Mouse (Mus musculus) hematopoietic stem cell, adult 5-6 weeks (primary cell): Measurements from ENCODE around the gene Klhl29. TPM values are rescaled to one million over a fixed set of nuclear protein-coding genes. Genes with fewer than 3 reads are reported as not detected.
"Not testable (repeated sequence)": the region's sequence is repeated elsewhere in the genome, so short reads cannot be mapped to it uniquely, and the experiment has no call there.

Experiments
- ATAC-seq, 2 experiments: fragments of 125-278 bp in 1 of 2; replicated peaks in 1 of 2; 2 replicates each; pipeline ENCODE4 v1.8.0; 2016 to 2017; ENCODE audit warnings: inconsistent platforms in 2 of 2, mild to moderate bottlenecking in 2 of 2, moderate number of reproducible peaks in 2 of 2, low read depth in 1 of 2, moderate TSS enrichment in 1 of 2; ENCODE audit not compliant: low FRiP score in 2 of 2, poor library complexity in 2 of 2, severe bottlenecking in 2 of 2, insufficient read depth in 1 of 2, low TSS enrichment in 1 of 2
- total RNA-seq: library from RNA; stranded (forward); fragments of 172-1452, 232-1000 nt; gene quantifications from 2 replicates; pipeline ENCODE4 v1.2.3, GENCODE M21; 2017

Klhl29 gene
- total RNA-seq, 1 experiment from 2014 or later, result not detected

- ATAC-seq, result no peak
Observed at GRCm38 (mm10) chr12:5369396-5369795, 6.1 kb downstream of the Klhl29 start.

- no peak for ATAC-seq
Observed at GRCm38 (mm10) chr12:5364836-5365235, 10.6 kb downstream of the Klhl29 start.

DNA sequence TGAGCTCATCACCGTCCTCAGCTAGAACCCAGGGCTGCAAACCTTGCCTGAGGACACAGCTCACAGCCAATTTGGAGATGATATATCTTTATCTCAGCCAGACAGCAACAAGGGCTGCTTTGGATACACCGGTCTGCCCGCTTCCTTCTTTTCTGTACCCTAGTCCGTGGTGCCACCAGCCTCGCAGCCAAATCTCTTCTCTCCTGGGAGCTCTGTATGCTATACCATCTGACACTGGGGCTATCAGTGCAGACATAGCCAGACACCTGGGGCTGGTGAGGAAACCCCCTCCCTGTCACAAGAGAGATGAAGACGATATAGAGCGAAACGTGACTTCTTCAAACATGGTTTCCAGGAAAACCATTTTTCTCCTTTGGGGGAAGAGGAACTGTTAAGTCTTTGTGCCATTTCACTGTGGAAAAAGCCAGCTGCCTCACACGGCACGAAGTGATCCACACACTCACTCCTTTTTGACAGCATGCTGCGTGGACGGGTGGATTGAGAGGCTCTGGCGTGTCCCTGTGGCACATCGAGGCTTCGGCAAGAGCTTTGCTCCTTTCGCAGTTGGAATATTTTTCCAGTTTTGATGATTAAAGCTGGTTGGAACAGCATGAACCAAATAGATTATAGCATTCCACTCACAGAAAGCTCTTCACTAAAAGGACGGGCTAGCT is 11.4 kb downstream of the Klhl29 start:
- ATAC-seq, result no peak

- no peak for ATAC-seq
Observed at GRCm38 (mm10) chr12:5359065-5359464, 16.4 kb downstream of the Klhl29 start.

- ATAC-seq, result no peak
Observed at GRCm38 (mm10) chr12:5358497-5358896, 17.0 kb downstream of the Klhl29 start.

DNA sequence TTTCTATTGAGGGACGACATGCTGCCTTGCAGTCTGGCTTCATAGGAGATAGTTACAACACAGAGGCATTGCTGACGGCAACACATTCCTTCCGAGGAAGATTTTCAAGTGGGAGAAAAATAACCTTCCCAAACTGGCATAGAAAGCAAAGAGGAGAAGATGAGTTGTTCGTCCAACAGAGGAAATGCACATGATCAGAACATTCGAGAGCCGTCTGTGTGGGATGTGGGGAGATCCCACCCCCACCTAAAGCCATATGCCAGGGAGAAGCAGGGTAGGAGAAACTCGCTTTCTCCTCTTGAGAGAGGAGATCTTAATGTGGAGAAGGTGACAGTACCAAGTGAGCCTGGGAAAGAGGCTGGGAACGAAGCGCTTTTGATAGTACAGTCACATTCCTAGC is 22.1 kb downstream of the Klhl29 start:
- no peak for ATAC-seq

DNA sequence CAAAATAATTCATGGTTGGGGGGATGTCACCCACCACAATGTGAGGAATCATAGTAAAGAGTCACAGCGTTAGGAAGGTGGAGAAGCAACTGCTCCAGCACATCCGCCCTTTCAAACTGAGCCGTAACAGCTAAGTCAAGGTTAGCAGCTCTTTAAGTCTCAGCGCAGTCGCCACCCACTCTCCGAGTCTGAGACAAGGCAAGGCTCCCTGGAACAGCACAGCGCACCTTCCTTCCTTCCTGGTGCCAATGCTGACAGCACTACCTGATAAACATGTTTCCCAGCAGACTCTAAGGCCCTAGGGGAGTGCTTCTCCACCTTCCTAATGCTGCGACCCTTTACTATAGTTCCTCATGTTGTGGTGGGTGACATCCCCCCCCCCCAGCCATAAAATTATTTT is 22.7 kb downstream of the Klhl29 start:
- ATAC-seq, result no peak

DNA sequence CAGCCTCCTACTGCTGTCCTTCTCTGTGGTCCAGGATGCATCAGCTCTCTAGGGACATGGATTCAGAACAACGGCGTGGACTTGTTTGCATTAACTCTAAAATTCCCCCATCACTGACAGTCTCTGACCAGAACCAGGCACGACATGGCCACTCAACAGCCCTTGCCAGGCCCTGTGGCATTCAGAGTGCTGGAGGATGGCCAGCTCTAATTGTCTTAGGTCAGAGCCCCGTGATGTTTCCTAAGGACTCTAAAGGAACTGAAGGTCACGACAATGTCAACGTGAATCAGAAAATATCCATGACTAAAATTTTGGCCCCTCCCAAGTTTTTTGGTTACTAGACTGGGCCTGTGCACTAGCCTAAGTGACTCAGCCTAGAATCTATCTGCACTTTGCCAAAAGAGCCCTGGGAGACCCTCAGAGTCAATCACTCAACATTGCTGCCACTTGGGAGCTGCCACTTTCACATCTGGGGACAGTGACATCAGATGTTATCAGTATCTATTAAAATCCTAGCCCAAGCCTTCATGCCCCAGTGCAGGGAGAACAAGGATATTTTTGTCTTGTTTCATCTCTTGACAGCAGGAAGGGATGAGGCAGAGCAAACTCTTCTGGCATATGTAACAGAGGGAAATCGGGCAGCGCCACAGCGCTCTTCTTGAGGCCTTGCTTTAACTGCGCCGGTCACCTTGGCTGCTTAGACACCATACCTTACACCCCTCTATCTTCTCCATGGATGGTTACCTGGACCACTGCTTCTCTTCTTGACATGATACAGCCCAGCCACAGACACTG is 24.8 kb downstream of the Klhl29 start:
- no peak for ATAC-seq

DNA sequence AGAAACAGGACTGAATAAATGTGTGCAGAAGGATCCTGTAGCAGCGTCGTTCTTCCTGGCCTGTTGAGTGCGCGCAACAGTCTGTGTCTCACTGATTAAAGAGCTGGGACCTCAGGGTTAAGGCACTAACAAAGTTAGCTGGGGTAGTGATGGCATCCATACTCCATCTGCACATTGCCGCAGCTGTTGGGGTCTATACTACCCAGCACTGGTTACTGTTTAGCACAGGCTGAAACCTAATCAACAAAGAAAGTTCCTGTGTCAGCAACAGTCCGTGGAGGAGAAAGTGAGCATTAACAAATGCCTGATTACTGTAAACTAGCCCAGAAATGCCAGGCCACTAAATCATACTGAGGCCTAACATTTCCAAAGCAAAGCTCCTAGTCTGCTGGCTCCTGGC is 30.4 kb downstream of the Klhl29 start:
- ATAC-seq, result no peak

GRCm38 (mm10) chr12:5344457-5344856 is 31.0 kb downstream of the Klhl29 start:
- ATAC-seq, result not testable (repeated sequence)

DNA sequence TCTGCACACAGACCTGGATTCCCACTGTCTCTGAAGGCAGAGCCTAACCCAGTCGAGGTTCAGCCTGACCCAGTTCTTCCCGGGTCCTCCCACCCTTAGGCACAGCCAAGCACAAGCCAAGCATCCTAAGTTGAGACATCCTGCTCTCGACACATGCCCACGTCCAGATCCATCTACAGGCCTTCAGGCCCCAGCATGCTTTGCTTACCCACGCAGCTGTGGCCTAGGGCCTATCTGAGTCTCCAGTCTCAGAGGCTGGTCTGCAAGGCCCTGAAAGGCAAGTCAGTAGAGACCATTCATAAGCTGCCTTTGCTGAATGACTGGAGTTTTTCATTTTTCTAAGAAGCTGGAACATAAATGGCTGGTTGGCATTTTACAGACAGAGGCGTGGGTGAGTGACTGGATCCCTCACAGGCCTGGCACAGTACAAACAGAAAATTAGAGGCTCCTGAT is 35.3 kb downstream of the Klhl29 start:
- no peak for ATAC-seq

DNA sequence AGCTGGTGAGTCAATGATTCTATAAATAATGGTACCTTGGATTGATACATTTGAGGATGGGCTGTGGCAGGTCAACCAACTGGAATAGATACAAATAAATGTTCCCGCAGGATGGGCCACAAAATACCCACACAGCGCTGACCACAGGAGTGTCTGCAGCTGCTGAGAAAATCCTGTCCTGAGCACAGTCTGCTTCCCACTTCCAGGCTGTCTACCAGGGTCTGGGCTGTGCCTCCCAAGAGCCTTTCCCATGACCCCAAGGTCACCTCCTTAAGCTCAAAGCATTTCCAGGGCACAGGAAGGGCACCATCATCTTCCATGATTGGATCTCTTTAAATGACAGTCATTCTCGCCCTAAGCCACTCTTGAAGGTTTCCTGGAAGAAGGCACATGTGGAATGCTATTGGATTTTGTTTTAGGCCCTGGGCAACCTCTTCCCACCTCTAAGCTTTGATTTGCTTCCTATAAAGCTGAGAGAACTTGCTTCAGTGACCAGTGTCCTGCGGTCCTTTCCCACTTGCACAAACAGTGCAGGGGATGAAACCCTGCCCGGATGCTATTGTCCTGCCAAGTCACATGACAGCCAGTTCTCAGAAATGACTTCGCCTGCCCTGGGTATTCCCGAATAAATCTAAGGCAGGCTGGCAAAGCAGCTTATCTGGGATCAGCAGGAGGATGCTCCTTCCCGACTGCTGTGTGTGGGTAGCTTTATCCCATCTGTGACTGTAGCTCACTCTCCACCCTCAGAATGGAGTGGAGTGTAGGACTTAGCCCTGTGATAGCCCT is 38.4 kb downstream of the Klhl29 start:
- no peak for ATAC-seq

- ATAC-seq, result no peak
Observed at GRCm38 (mm10) chr12:5336331-5336730, 39.2 kb downstream of the Klhl29 start.

DNA sequence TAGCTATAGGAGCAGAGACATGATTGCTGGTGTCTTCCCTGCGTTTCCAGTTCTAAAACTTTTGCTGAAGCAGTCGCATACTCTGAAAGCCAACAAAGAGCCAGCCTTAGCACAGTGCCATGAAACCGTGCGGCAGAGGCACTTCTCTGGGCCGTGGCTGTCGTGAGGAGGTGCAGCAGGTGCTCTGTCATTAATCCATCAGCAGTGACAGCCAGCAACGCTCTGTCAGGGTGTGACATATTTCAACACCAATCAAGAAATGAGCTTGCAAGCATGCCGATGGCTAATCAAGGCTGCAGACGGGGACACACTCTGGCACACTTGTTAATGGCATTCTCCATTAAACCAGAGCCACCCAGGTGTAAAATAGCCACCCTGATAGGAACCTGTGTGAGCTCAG is 40.5 kb downstream of the Klhl29 start:
- ATAC-seq, result no peak

DNA sequence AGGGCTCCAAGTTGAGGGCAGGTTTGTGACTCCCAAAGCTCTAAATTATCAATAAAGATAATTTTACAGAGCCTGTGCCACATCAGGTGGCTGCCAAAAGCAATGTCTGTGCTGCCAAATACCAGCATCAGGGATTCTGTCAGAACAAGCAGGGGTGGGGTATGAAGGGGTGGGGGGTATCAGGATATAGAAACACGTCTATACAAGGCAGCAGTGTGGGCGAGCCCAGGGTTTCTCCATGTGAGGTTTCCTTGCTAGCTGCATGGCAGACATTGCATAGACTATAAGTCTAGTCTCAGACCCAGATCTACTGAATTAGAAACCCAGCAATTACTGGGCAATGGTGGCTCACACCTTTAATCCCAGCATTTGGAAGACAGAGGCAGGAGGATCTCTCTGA is 41.3 kb downstream of the Klhl29 start:
- no peak for ATAC-seq

DNA sequence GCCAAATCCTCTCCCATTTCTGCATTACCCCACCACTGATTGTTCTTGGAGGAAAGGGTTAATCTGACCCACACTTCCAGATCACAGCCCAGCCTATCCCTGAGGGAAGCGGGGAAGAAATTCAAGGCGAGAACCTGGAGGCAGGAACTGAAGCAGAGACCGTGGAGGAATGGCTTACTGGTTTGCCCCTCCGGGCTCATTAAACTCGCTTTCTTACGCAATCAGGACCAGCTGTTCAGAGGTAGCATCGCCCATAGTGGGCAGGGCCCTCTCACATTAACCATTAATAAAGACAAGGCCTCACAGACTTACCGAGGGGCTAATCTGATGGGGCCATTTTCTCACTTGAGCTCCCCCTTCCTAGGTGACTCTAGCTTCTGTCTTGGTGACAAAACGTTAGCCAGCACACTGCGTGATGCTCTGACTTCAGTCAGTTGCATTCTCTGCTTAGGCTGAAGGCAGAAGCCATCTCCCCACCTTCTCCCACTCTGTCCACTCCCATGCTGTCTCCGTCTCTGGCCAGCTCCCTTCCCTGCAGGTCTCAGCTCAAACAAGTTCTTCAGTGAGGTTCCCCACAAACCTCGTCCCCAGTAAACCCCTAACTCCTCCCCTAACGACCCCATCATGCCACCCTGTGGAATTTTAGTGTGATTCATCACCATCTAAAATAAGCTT is 43.5 kb downstream of the Klhl29 start:
- ATAC-seq, result no peak

DNA sequence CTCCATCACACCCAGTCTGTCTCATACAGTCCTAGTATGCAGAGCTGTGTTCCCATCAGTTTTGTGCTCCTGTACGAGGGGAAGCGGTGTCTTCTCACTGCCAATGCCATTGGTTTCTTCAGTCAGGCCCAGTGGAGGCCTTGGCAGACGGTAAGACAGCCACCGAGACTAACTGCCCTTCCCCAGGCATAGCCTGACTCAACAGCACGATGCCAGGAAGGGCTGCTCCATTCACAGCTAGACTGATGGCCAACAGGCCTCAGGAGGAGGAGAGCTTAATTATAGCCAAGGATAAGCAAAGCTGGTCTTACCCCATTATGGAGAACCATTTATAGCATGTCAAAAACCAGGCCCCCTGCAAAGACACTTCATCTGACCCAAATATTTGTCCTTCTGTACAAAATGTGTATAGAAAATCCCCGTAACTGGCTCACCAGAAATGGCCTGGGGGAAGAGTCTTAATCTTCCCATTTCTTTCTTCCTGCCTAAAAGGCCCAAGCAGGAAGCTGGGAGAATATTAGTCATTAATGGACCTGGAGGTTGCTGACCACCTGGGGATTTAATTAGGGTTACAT is 44.9 kb downstream of the Klhl29 start:
- ATAC-seq, result no peak
